Mouse (Mus musculus) cortical plate, adult 2 months (tissue): Measurements from ENCODE around the gene Grin2d.

Source experiments
- CTCF ChIP-seq: fragments of 200-500 bp; IDR thresholded peaks from 2 replicates; pipeline ENCODE4 v1.5.1; 2011; ENCODE audit warnings: mild to moderate bottlenecking, control low read depth, low read length; ENCODE audit not compliant: insufficient read depth; ENCODE audit errors: extremely low read depth
- POLR2A ChIP-seq: fragments of 200-500 bp; IDR thresholded peaks from 2 replicates; pipeline ENCODE4 v1.6.1; 2011; ENCODE audit warnings: mild to moderate bottlenecking, low read length, control low read depth; ENCODE audit not compliant: insufficient read depth; ENCODE audit errors: extremely low read depth

- TF ChIP-seq CTCF: no peak
- no peak for TF ChIP-seq POLR2A
Observed at GRCm38 (mm10) chr7:45880531-45880930, 2.4 kb upstream of the Grin2d start.
